ENCODE assay signal across 8 mouse cellular contexts in genomic region chr14:118855141-118855800, GRCm38 (mm10).
A peak's percentile ranks its signal among the peaks of the same experiment; 100 is the strongest.
DNase-seq lines count a peak whose midpoint lies in the region; ATAC-seq and TF ChIP-seq lines count a peak whose summit lies in the region.

No protein-coding gene starts in this region.

- H3K9me3 ChIP-seq in embryonic facial prominence, embryonic 14.5 days (ENCODE audit: control insufficient read depth, low read length), result no peaks in the 10 kb centered on the region
- H3K9me3 ChIP-seq in intestine, postnatal 0 days (ENCODE audit: control insufficient read depth), result no peaks in the 10 kb centered on the region

- peaks cover 17% of the 10 kb centered on the region for H3K27me3 ChIP-seq in embryonic facial prominence, embryonic 14.5 days (replicated peaks; ENCODE audit: control insufficient read depth, insufficient read depth, low read length)
- H3K27me3 ChIP-seq in intestine, postnatal 0 days (replicated peaks; ENCODE audit: control insufficient read depth, insufficient read depth, low read length), result peaks cover 17% of the 10 kb centered on the region; the same call in 1 of the 2 replicates

- peak overlapping the region; percentile 99 for H3K4me2 ChIP-seq in embryonic facial prominence, embryonic 14.5 days (ENCODE audit: low read depth, low read length)
- peak overlapping the region; percentile 95 for H3K4me2 ChIP-seq in intestine, postnatal 0 days (replicated peaks; ENCODE audit: low read depth)

- H3K27ac ChIP-seq in embryonic facial prominence, embryonic 14.5 days (replicated peaks; ENCODE audit: low read depth, low read length), result no peak overlapping the region
- H3K27ac ChIP-seq in intestine, postnatal 0 days (ENCODE audit: low read depth, low read length), result no peak overlapping the region

- H3K9ac ChIP-seq in embryonic facial prominence, embryonic 14.5 days (ENCODE audit: low read depth, low read length), result peak overlapping the region; percentile 59
- H3K9ac ChIP-seq in intestine, postnatal 0 days (ENCODE audit: low read depth, low read length), result peak overlapping the region; percentile 18; the same call in 1 of the 2 replicates

- intact Hi-C loops in gastrocnemius, postnatal 14 days (cut with DNase I; ENCODE audit: low total_unique reads), result no loop called here

- WGBS in embryonic facial prominence, embryonic 14.5 days, result under 1% methylated on average over 28 of the region's 28 CpGs
- 2% methylated on average over 28 of the region's 28 CpGs for WGBS in intestine, postnatal 0 days

- peak; percentile 65 for ATAC-seq in CD4-positive, CD25-positive, alpha-beta regulatory T cell, adult 4 months
- ATAC-seq in embryonic facial prominence, embryonic 14.5 days (ENCODE audit: low read depth), result peak; percentile 38; the same call in 1 of the 2 replicates
- ATAC-seq in intestine, postnatal 0 days, result no peak; the same call in 1 of the 2 replicates

- DNase-seq in gastrocnemius, postnatal 10 days, result peak; percentile 12
- no peak for DNase-seq in gastrocnemius, postnatal 14 days
- DNase-seq in embryonic facial prominence, embryonic 14.5 days (ENCODE audit: low spot score), result no peak
- DNase-seq in naive thymus-derived CD4-positive, alpha-beta T cell, adult 2 months (ENCODE audit: low read depth), result peak; percentile 65
- DNase-seq in gastrocnemius, postnatal 4 days (ENCODE audit: low spot score in 2 of 2), result no peak
- DNase-seq in c-Kit-positive CD71-positive TER-119-positive erythroid progenitor cells, embryonic 14.5 days (ENCODE audit: low spot score), result no peak

- peak overlapping the region; percentile 56 for H3K4me3 ChIP-seq in embryonic facial prominence, embryonic 14.5 days (ENCODE audit: low read depth, low read length)
- peak overlapping the region; percentile 53 for H3K4me3 ChIP-seq in intestine, postnatal 0 days (ENCODE audit: low read depth, low read length)

- H3K4me1 ChIP-seq in embryonic facial prominence, embryonic 14.5 days (ENCODE audit: control insufficient read depth, insufficient read depth, low read length), result peaks cover 4% of the 10 kb centered on the region; the same call in 1 of the 2 replicates
- no peaks in the 10 kb centered on the region; the same call in 1 of the 2 replicates for H3K4me1 ChIP-seq in intestine, postnatal 0 days (replicated peaks; ENCODE audit: control insufficient read depth, insufficient read depth, low read length)

- H3K36me3 ChIP-seq in embryonic facial prominence, embryonic 14.5 days (ENCODE audit: control insufficient read depth, insufficient read depth, low read length), result no peaks in the 10 kb centered on the region
- H3K36me3 ChIP-seq in intestine, postnatal 0 days (ENCODE audit: control insufficient read depth, insufficient read depth), result no peaks in the 10 kb centered on the region

- TF ChIP-seq CTCF in intestine, postnatal 0 days (IDR thresholded peaks at IDR 0.05; ENCODE audit: low read depth), result peak; percentile 33

Comparison
In these comparisons a context has a peak if more than half of its experiments do, and no peak if none do; other contexts are left out.
1. DNase-seq: peak in gastrocnemius, postnatal 10 days (single experiment) and naive thymus-derived CD4-positive, alpha-beta T cell, adult 2 months (single experiment); none in gastrocnemius, postnatal 14 days (single experiment), embryonic facial prominence, embryonic 14.5 days (single experiment), gastrocnemius, postnatal 4 days (0 of 2) and c-Kit-positive CD71-positive TER-119-positive erythroid progenitor cells, embryonic 14.5 days (single experiment).